Mouse (Mus musculus): Measurements from ENCODE around the gene Myo5a.
A peak's percentile ranks its signal among the peaks of the same experiment; 100 is the strongest.

DNA sequence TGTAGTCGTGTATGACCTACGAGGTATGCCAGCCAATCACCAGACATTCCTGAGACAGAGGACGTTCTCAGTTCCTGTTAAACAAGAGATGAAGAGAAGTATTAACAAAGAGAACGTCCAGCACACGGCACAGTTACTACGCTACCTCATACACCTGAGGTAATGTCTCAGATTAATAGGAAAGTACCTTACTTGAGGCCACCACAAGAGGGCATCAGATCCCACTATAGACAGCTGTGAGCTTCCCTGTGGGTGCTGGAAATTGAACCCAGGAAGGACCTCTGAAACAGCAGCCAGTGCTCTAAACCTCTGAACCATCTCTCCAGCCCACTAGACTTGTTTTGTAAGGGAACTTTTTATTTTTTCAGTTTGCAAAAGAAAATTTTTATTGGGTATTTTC lies 45.1 kb upstream of the Myo5a start:
- no peak for TF ChIP-seq POLR2A (IDR thresholded peaks at IDR 0.05; ENCODE audit: borderline replicate concordance, insufficient read depth, low read length)
- peak; percentile 26; the same call in 1 of the 2 replicates for TF ChIP-seq CTCF (IDR thresholded peaks at IDR 0.05; ENCODE audit: borderline replicate concordance, insufficient read depth, low read depth, low read length)

Data from cerebellum, adult 2 months (tissue).